Mouse (Mus musculus) hindbrain, embryonic 12.5 days (tissue): Measurements from ENCODE around the gene Cct4. TPM values are rescaled to one million over a fixed set of nuclear protein-coding genes. Genes with fewer than 3 reads are reported as not detected.

Experiments
- ATAC-seq: fragments of 200-750 bp; cut with Nextera tagmentation; 2 replicates; pipeline ENCODE4 v1.8.0; 2017; ENCODE audit warnings: moderate TSS enrichment; ENCODE audit not compliant: low FRiP score
- H3K27ac ChIP-seq: fragments of 300-500 bp; sonication (generic); 2 replicates; pipeline ENCODE4 v1.5.1; 2016; ENCODE audit warnings: mild to moderate bottlenecking
- H3K27me3 ChIP-seq: fragments of 300-500 bp; sonication (generic); 2 replicates; pipeline ENCODE4 v1.6.1; 2016; ENCODE audit warnings: mild to moderate bottlenecking
- H3K36me3 ChIP-seq: fragments of 300-500 bp; sonication (generic); 2 replicates; pipeline ENCODE4 v1.6.1; 2016; ENCODE audit warnings: mild to moderate bottlenecking
- H3K4me1 ChIP-seq: fragments of 300-500 bp; sonication (generic); 2 replicates; pipeline ENCODE4 v1.6.1; 2016
- H3K4me2 ChIP-seq: fragments of 300-500 bp; sonication (generic); replicated peaks from 2 replicates; pipeline ENCODE4 v1.6.1; 2016; ENCODE audit warnings: mild to moderate bottlenecking
- H3K4me3 ChIP-seq: fragments of 300-500 bp; sonication (generic); 2 replicates; pipeline ENCODE4 v1.5.1; 2016; ENCODE audit warnings: mild to moderate bottlenecking
- H3K9ac ChIP-seq: fragments of 300-500 bp; sonication (generic); 2 replicates; pipeline ENCODE4 v1.6.1; 2016; ENCODE audit warnings: mild to moderate bottlenecking, moderate library complexity
- H3K9me3 ChIP-seq: fragments of 300-500 bp; sonication (generic); replicated peaks from 2 replicates; pipeline ENCODE4 v1.6.1; 2016; ENCODE audit warnings: mild to moderate bottlenecking
- WGBS: fragments of 180-500 bp; shearing (Covaris S2); methylation state at CpG from one replicate; pipeline ENCODE4 v1.1.7; 2016; 5-methylcytosine and 5-hydroxymethylcytosine counted together
- polyA plus RNA-seq: library from polyadenylated mRNA; unstranded; fragments of >200 nt; fragmentation: Nextera tagmentation; extraction: Ambion mirVana; gene quantifications from 2 replicates; pipeline ENCODE4 v1.2.1, GENCODE M21; 2016

Gene Cct4
- polyA plus RNA-seq, 1 experiment from 2014 or later = 326 TPM

DNA sequence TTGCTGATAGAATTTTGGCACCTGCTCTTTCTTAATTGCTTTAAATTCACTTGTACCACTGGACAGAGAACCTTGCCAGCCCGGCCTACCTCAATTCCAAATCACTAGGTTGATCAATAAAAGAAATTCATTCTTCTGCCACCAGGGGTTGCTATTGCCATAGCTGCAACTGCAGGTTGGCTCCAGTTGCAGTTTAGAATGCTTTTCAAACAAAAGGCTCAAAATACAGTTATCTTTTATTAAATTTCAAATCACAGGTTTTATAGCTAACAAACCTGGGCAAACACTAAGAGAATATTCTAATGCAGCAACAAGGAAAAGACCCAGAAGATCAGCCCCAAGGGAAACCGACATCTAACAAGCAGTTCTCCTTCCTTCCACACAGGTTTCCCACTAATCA, 3.0 kb upstream of the Cct4 start:
- H3K4me3 ChIP-seq = no peak overlapping the region
- no peak overlapping the region for H3K9ac ChIP-seq
- no peaks in the 10 kb centered on the region for H3K9me3 ChIP-seq
- peaks cover 12% of the 10 kb centered on the region for H3K4me1 ChIP-seq
- H3K27me3 ChIP-seq = no peaks in the 10 kb centered on the region
- H3K27ac ChIP-seq = no peak overlapping the region
- ATAC-seq = no peak
- no peaks in the 10 kb centered on the region for H3K36me3 ChIP-seq
- no peak overlapping the region for H3K4me2 ChIP-seq
- WGBS = 51% methylated on average over 2 of the region's 2 CpGs

DNA sequence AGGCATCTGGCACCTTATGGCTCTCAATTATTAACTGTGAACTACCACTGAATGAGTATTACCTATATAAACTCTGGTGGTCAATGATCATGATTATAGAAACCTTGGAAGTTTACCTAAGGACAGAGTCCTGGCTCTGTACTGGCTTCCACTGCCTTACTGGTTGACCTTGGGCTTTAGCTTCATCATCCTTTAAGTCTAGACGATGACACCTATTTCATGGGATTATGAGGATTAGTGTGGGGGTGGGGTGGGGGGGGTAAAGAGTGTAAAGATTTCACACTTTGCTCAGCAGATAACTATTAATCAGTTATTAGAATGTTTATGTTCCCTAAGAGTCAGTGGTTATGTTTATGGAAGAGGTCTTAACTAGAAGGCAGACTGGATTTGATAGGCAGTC, 533 bp upstream of the Cct4 start:
- ATAC-seq = peak; percentile 12; the same call in 1 of the 2 replicates
- 62% methylated on average over 1 of the region's 1 CpGs for WGBS

DNA sequence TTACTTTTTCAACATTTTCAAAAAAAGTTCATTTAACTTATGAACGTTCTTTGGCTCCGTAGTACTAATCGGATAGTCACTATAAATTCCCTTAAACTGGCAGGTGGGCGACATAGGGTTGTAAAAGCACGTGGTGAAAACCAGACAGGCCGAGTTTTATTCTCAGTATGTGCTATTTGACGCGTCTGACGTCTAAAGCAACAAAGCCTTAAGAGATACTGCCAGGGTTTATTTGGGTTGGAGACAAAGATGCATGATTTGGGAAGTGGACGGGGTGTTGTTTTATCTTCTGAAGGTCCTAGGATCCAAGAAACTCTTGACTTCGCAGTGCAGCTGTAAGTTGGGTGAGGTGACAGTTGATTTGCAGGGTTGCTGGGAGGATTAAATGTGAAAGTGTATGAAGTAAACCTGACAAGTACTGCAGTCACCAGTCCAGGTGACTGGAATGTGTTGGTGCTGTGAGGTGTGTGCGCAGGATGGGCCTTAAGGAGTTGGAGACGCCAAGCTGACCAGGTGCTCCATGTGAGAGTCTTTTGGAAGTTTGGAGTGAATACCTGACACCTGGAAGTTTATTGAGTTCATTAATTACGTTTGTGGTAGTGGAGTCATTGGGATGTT, 1.0 kb downstream of the Cct4 start:
- H3K27ac ChIP-seq = peak overlapping the region; percentile 93; the same call in 1 of the 2 replicates
- 13% methylated on average over 14 of the region's 14 CpGs for WGBS
- peaks cover 24% of the 10 kb centered on the region for H3K36me3 ChIP-seq
- H3K4me3 ChIP-seq = peak overlapping the region; percentile 76
- H3K9ac ChIP-seq = peak overlapping the region; percentile 77
- H3K4me2 ChIP-seq = peak overlapping the region; percentile 93
- H3K4me1 ChIP-seq = peaks cover 12% of the 10 kb centered on the region
- no peaks in the 10 kb centered on the region for H3K9me3 ChIP-seq
- H3K27me3 ChIP-seq = no peaks in the 10 kb centered on the region
- ATAC-seq = no peak

More for the DNA sequence above, 533 bp upstream of the Cct4 start:
- H3K9me3 ChIP-seq = no peaks in the 10 kb centered on the region
- peaks cover 12% of the 10 kb centered on the region for H3K4me1 ChIP-seq
- H3K9ac ChIP-seq = peak overlapping the region; percentile 41
- H3K4me3 ChIP-seq = peak overlapping the region; percentile 76
- H3K27me3 ChIP-seq = no peaks in the 10 kb centered on the region
- peak overlapping the region; percentile 93 for H3K27ac ChIP-seq
- peaks cover 11% of the 10 kb centered on the region for H3K36me3 ChIP-seq
- H3K4me2 ChIP-seq = peak overlapping the region; percentile 93

- WGBS = 97% methylated on average over 2 of the region's 2 CpGs
- no peak overlapping the region for H3K9ac ChIP-seq
- no peak overlapping the region for H3K4me3 ChIP-seq
- peaks cover 12% of the 10 kb centered on the region for H3K4me1 ChIP-seq
- no peaks in the 10 kb centered on the region for H3K9me3 ChIP-seq
- H3K36me3 ChIP-seq = peaks cover 45% of the 10 kb centered on the region
- no peak for ATAC-seq
- H3K4me2 ChIP-seq = no peak overlapping the region
- no peak overlapping the region for H3K27ac ChIP-seq
- H3K27me3 ChIP-seq = no peaks in the 10 kb centered on the region
These were observed 4.0 kb downstream of the Cct4 start for GRCm38 (mm10) chr11:22994271-22994670.

- ATAC-seq = no peak
- Histone ChIP-seq H3K36me3 (peaks cover 57% of the 10 kb centered on the region), H3K4me3 (no peak overlapping the region), H3K9ac (no peak overlapping the region), H3K4me1 (peaks cover 12% of the 10 kb centered on the region), H3K9me3 (no peaks in the 10 kb centered on the region), H3K27me3 (no peaks in the 10 kb centered on the region), H3K27ac (no peak overlapping the region), H3K4me2 (no peak overlapping the region)
- WGBS = 95% methylated on average over 4 of the region's 4 CpGs
These were observed 5.1 kb downstream of the Cct4 start for GRCm38 (mm10) chr11:22995461-22995860.

- WGBS = 79% methylated on average over 1 of the region's 1 CpGs
- Histone ChIP-seq H3K9me3 (no peaks in the 10 kb centered on the region), H3K27ac (no peak overlapping the region), H3K4me3 (no peak overlapping the region), H3K9ac (no peak overlapping the region), H3K36me3 (peaks cover 77% of the 10 kb centered on the region), H3K27me3 (no peaks in the 10 kb centered on the region), H3K4me2 (no peak overlapping the region), H3K4me1 (no peaks in the 10 kb centered on the region)
- ATAC-seq = no peak
These were observed 8.0 kb downstream of the Cct4 start for GRCm38 (mm10) chr11:22998308-22998707.

GRCm38 (mm10) chr11:23005276-23005675, 15.0 kb downstream of the Cct4 start:
- no peak overlapping the region for H3K4me3 ChIP-seq
- no peaks in the 10 kb centered on the region for H3K9me3 ChIP-seq
- no peak overlapping the region for H3K4me2 ChIP-seq
- H3K27me3 ChIP-seq = no peaks in the 10 kb centered on the region
- peaks cover 38% of the 10 kb centered on the region for H3K36me3 ChIP-seq
- no peak overlapping the region for H3K27ac ChIP-seq
- 80% methylated on average over 1 of the region's 1 CpGs for WGBS
- ATAC-seq = no peak
- no peak overlapping the region for H3K9ac ChIP-seq
- H3K4me1 ChIP-seq = no peaks in the 10 kb centered on the region

GRCm38 (mm10) chr11:23007166-23007480, 16.8 kb downstream of the Cct4 start:
- WGBS = 7% methylated on average over 6 of the region's 6 CpGs
- no peaks in the 10 kb centered on the region for H3K9me3 ChIP-seq
- H3K27ac ChIP-seq = peak overlapping the region; percentile 96
- peak overlapping the region; percentile 55 for H3K4me3 ChIP-seq
- peak overlapping the region; percentile 64 for H3K4me2 ChIP-seq
- H3K9ac ChIP-seq = peak overlapping the region; percentile 53
- peaks cover 23% of the 10 kb centered on the region for H3K36me3 ChIP-seq
- ATAC-seq = peak; percentile 20; the same call in 1 of the 2 replicates
- H3K4me1 ChIP-seq = no peaks in the 10 kb centered on the region
- no peaks in the 10 kb centered on the region for H3K27me3 ChIP-seq

GRCm38 (mm10) chr11:23007481-23008180, 17.3 kb downstream of the Cct4 start, which contains the start of gene Fam161a:
TSS of gene Fam161a (plus strand) at chr11:23007531.
- H3K4me1 ChIP-seq = no peaks in the 10 kb centered on the region
- peak within 1 kb of the TSS; percentile 64 for H3K4me2 ChIP-seq
- peak within 1 kb of the TSS; percentile 96 for H3K27ac ChIP-seq
- H3K36me3 ChIP-seq = peaks cover 18% of the 10 kb centered on the region
- 1% methylated on average over 22 of the region's 22 CpGs for WGBS
- H3K4me3 ChIP-seq = peak within 1 kb of the TSS; percentile 55
- no peaks in the 10 kb centered on the region for H3K9me3 ChIP-seq
- peak within 1 kb of the TSS; percentile 77 for H3K9ac ChIP-seq
- peak; percentile 95 for ATAC-seq
- no peaks in the 10 kb centered on the region for H3K27me3 ChIP-seq

- H3K4me1 ChIP-seq = no peaks in the 10 kb centered on the region
- H3K9ac ChIP-seq = peak overlapping the region; percentile 77
- H3K4me2 ChIP-seq = peak overlapping the region; percentile 64
- H3K36me3 ChIP-seq = peaks cover 16% of the 10 kb centered on the region
- no peaks in the 10 kb centered on the region for H3K9me3 ChIP-seq
- peak overlapping the region; percentile 55 for H3K4me3 ChIP-seq
- peak; percentile 97 for ATAC-seq
- H3K27ac ChIP-seq = peak overlapping the region; percentile 96
- no peaks in the 10 kb centered on the region for H3K27me3 ChIP-seq
- under 1% methylated on average over 40 of the region's 40 CpGs for WGBS
These were observed 18.0 kb downstream of the Cct4 start for GRCm38 (mm10) chr11:23008181-23008823.

DNA sequence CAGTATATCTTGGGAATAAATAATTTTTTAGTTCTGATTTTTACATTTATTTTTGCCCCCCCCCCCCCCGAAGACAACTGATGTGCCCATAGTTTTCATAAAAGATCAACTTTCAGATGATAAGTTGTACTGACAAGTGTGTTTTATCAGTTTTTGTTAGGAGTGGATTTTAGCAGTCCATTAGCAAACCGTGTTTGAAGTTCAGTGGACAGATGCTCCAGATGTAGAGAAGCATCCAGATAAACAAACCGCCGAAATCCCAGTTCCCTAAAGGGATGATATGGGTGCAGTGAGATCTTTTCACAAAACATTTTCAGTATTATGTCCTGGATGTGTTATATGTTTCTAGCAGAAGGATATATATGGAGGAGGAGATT, 18.5 kb downstream of the Cct4 start:
- peak overlapping the region; percentile 64 for H3K4me2 ChIP-seq
- H3K4me1 ChIP-seq = no peaks in the 10 kb centered on the region
- no peak for ATAC-seq
- H3K9me3 ChIP-seq = no peaks in the 10 kb centered on the region
- H3K36me3 ChIP-seq = peaks cover 11% of the 10 kb centered on the region
- no peaks in the 10 kb centered on the region for H3K27me3 ChIP-seq
- peak overlapping the region; percentile 55 for H3K4me3 ChIP-seq
- H3K27ac ChIP-seq = no peak overlapping the region
- WGBS = 34% methylated on average over 4 of the region's 4 CpGs
- H3K9ac ChIP-seq = peak overlapping the region; percentile 77

DNA sequence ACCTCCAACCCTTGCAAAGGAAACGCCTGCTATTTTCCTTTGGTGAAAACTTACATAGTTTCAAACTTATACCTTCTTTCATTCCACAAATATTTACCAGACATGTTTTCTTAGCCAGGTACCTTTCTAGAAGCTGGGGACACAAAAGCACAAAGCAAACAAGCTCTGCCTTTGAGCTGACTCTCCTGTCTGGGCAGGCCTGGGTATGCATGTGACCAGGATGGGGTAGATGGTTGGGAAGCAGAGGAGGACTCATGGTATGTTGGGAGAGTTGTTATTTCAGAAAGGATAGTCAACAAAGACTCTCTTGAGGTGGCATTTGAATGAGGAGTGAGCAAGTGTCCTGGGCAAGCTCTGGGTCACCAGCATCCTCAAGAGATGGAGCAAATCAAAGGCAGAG, 22.8 kb downstream of the Cct4 start:
- H3K9me3 ChIP-seq = no peaks in the 10 kb centered on the region
- WGBS = 86% methylated on average over 1 of the region's 1 CpGs
- no peaks in the 10 kb centered on the region for H3K36me3 ChIP-seq
- no peaks in the 10 kb centered on the region for H3K27me3 ChIP-seq
- no peak for ATAC-seq
- no peak overlapping the region for H3K4me2 ChIP-seq
- no peaks in the 10 kb centered on the region for H3K4me1 ChIP-seq
- no peak overlapping the region for H3K4me3 ChIP-seq
- H3K9ac ChIP-seq = no peak overlapping the region
- H3K27ac ChIP-seq = no peak overlapping the region
